Mouse (Mus musculus): Measurements from ENCODE around the gene Mark2. TPM values are rescaled to one million over a fixed set of nuclear protein-coding genes. Genes with fewer than 3 reads are reported as not detected.

Gene Mark2
- polyA plus RNA-seq, 1 experiment, result 33.7 TPM

- peaks cover 6% of the 10 kb centered on the region for H3K79me2 ChIP-seq (ENCODE audit: control insufficient read depth, insufficient read depth)
- no peak overlapping the region for H3K4me3 ChIP-seq
- H3K27me3 ChIP-seq (ENCODE audit: control insufficient read depth, insufficient read depth, insufficient read length), result no peaks in the 10 kb centered on the region
- no peak overlapping the region for H3K4me2 ChIP-seq (ENCODE audit: low read depth)
- H3ac ChIP-seq (ENCODE audit: control insufficient read depth, insufficient read length), result no peak overlapping the region
- TF ChIP-seq E2F4 (IDR thresholded peaks at IDR 0.05; ENCODE audit: insufficient read depth) (no peak), CEBPB (IDR thresholded peaks at IDR 0.05; ENCODE audit: insufficient read depth, poor library complexity, severe bottlenecking) (no peak), POLR2A (IDR thresholded peaks at IDR 0.05; ENCODE audit: insufficient read length, low read depth) (no peak), REST (IDR thresholded peaks at IDR 0.05; ENCODE audit: insufficient read depth, insufficient read length) (no peak), MAX (IDR thresholded peaks at IDR 0.05; ENCODE audit: low read depth) (no peak), TCF12 (IDR thresholded peaks at IDR 0.05; ENCODE audit: insufficient read depth, poor library complexity, severe bottlenecking) (no peak), TCF3 (IDR thresholded peaks at IDR 0.05; ENCODE audit: insufficient read length, low read depth) (no peak), SRF (IDR thresholded peaks at IDR 0.05; ENCODE audit: control insufficient read depth, insufficient read length, low read depth) (no peak), MYOG (IDR thresholded peaks at IDR 0.05; ENCODE audit: control insufficient read depth in 1 of 3, insufficient read depth in 1 of 3, insufficient read length in 2 of 3, low read depth in 2 of 3) (no peak), MYOD1 (IDR thresholded peaks at IDR 0.05; ENCODE audit: control insufficient read depth in 1 of 3, insufficient read length in 2 of 3, low read depth in 2 of 3) (no peak), POLR2AphosphoS2 (IDR thresholded peaks at IDR 0.05; ENCODE audit: insufficient read length, low read depth) (no peak)
- H3K36me3 ChIP-seq (ENCODE audit: control insufficient read depth, insufficient read depth), result peaks cover 3% of the 10 kb centered on the region
Measured at GRCm38 (mm10) chr19:7273486-7273885, 68.2 kb downstream of the Mark2 start.

GRCm38 (mm10) chr19:7269290-7270044 is 72.2 kb downstream of the Mark2 start:
- H3K36me3 ChIP-seq (ENCODE audit: control insufficient read depth, insufficient read depth), result peaks cover 3% of the 10 kb centered on the region
- H3K79me2 ChIP-seq (ENCODE audit: control insufficient read depth, insufficient read depth), result peaks cover 6% of the 10 kb centered on the region
- peak overlapping the region; percentile 95 for H3K4me2 ChIP-seq (ENCODE audit: low read depth)
- H3K4me3 ChIP-seq, result peak overlapping the region; percentile 52
- no peak for TF ChIP-seq SRF (IDR thresholded peaks at IDR 0.05; ENCODE audit: control insufficient read depth, insufficient read length, low read depth)
- TF ChIP-seq POLR2A (IDR thresholded peaks at IDR 0.05; ENCODE audit: insufficient read length, low read depth), result no peak
- TF ChIP-seq USF1 (IDR thresholded peaks at IDR 0.05; ENCODE audit: low read depth), result no peak
- TF ChIP-seq MYOG (IDR thresholded peaks at IDR 0.05; ENCODE audit: control insufficient read depth in 1 of 3, insufficient read depth in 1 of 3, insufficient read length in 2 of 3, low read depth in 2 of 3), result no peak
- no peak for TF ChIP-seq E2F4 (IDR thresholded peaks at IDR 0.05; ENCODE audit: insufficient read depth)
- no peak for TF ChIP-seq CEBPB (IDR thresholded peaks at IDR 0.05; ENCODE audit: insufficient read depth, poor library complexity, severe bottlenecking)
- no peak for TF ChIP-seq TCF3 (IDR thresholded peaks at IDR 0.05; ENCODE audit: insufficient read length, low read depth)
- no peak for TF ChIP-seq TCF12 (IDR thresholded peaks at IDR 0.05; ENCODE audit: insufficient read depth, poor library complexity, severe bottlenecking)
- no peak for TF ChIP-seq MAX (IDR thresholded peaks at IDR 0.05; ENCODE audit: low read depth)
- no peak for TF ChIP-seq POLR2AphosphoS2 (IDR thresholded peaks at IDR 0.05; ENCODE audit: insufficient read length, low read depth)
- TF ChIP-seq REST (IDR thresholded peaks at IDR 0.05; ENCODE audit: insufficient read depth, insufficient read length), result no peak
- TF ChIP-seq MYOD1 (IDR thresholded peaks at IDR 0.05; ENCODE audit: control insufficient read depth in 1 of 3, insufficient read length in 2 of 3, low read depth in 2 of 3), result no peak
- no peaks in the 10 kb centered on the region for H3K27me3 ChIP-seq (ENCODE audit: control insufficient read depth, insufficient read depth, insufficient read length)
- peak overlapping the region; percentile 67 for H3ac ChIP-seq (ENCODE audit: control insufficient read depth, insufficient read length)

GRCm38 (mm10) chr19:7268722-7269090 is 73.0 kb downstream of the Mark2 start:
- Histone ChIP-seq H3K79me2 (ENCODE audit: control insufficient read depth, insufficient read depth) (peaks cover 6% of the 10 kb centered on the region), H3K4me2 (ENCODE audit: low read depth) (peak overlapping the region; percentile 95), H3K36me3 (ENCODE audit: control insufficient read depth, insufficient read depth) (peaks cover 3% of the 10 kb centered on the region), H3K27me3 (ENCODE audit: control insufficient read depth, insufficient read depth, insufficient read length) (no peaks in the 10 kb centered on the region), H3K4me3 (peak overlapping the region; percentile 52), H3ac (ENCODE audit: control insufficient read depth, insufficient read length) (peak overlapping the region; percentile 67)
- TF ChIP-seq MYOD1 (IDR thresholded peaks at IDR 0.05; ENCODE audit: control insufficient read depth in 1 of 3, insufficient read length in 2 of 3, low read depth in 2 of 3) (peak in 1 of 3 experiments; percentile 2), POLR2AphosphoS2 (IDR thresholded peaks at IDR 0.05; ENCODE audit: insufficient read length, low read depth) (peak; percentile 15), MAX (IDR thresholded peaks at IDR 0.05; ENCODE audit: low read depth) (no peak), SRF (IDR thresholded peaks at IDR 0.05; ENCODE audit: control insufficient read depth, insufficient read length, low read depth) (no peak), CEBPB (IDR thresholded peaks at IDR 0.05; ENCODE audit: insufficient read depth, poor library complexity, severe bottlenecking) (no peak)

DNA sequence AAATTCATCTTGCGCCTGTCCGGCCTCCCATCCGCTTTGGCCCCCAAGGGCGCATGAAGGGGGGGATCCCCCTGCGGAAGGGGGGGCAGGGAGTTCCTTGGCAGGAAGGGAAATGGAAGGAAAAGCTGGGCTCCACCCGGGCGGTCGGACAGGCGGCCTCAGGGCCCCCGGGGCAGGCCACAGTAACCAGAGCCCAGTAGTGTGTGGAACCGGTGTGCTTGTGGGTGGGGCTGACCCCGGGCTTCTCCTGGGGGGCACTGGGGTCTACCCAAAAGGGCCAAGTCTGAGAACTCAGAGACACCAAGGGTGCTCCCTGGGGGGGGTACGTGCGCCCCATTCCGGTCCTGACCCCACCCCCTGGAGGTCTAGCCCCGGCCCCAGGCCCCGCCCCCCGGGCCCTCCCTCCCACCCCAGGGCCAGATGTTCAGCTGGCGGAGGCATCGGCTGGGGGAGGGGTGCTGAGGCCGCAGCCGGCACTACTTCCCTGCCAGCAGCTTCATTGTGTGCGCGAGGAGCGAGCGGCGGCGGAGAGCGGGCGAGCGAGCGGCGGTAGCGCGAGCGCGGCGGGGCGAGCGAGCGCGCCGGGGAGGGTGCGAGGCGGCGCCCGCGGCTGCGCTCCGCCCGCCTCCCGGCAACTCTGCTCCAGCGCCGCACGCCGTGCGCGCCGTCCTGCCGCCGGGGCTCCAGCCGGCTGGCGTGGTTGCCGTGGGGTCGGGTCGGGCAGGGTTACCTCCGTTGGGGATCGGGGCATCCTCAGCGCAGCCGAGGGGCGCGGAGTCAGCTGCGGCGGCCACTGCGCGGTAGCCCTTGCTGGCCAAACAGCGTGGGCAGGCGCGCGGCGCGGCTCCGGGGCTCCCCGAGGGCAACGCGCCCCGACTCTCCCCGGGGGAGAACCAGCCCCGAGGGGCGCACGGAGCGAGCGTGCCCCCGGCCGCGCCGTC is 73.6 kb downstream of the Mark2 start:
- Histone ChIP-seq H3K27me3 (ENCODE audit: control insufficient read depth, insufficient read depth, insufficient read length) (no peaks in the 10 kb centered on the region), H3K36me3 (ENCODE audit: control insufficient read depth, insufficient read depth) (peaks cover 3% of the 10 kb centered on the region), H3K4me3 (peak overlapping the region; percentile 52), H3ac (ENCODE audit: control insufficient read depth, insufficient read length) (peak overlapping the region; percentile 67), H3K4me2 (ENCODE audit: low read depth) (peak overlapping the region; percentile 98), H3K79me2 (ENCODE audit: control insufficient read depth, insufficient read depth) (peaks cover 6% of the 10 kb centered on the region)
- TF ChIP-seq SRF (IDR thresholded peaks at IDR 0.05; ENCODE audit: control insufficient read depth, insufficient read length, low read depth) (no peak), MAX (IDR thresholded peaks at IDR 0.05; ENCODE audit: low read depth) (no peak), TCF3 (IDR thresholded peaks at IDR 0.05; ENCODE audit: insufficient read length, low read depth) (no peak), E2F4 (IDR thresholded peaks at IDR 0.05; ENCODE audit: insufficient read depth) (no peak), MYOD1 (IDR thresholded peaks at IDR 0.05; ENCODE audit: control insufficient read depth in 1 of 3, insufficient read length in 2 of 3, low read depth in 2 of 3) (peak in 2 of 3 experiments; percentile 39 to 73), REST (IDR thresholded peaks at IDR 0.05; ENCODE audit: insufficient read depth, insufficient read length) (peak; percentile 7), CEBPB (IDR thresholded peaks at IDR 0.05; ENCODE audit: insufficient read depth, poor library complexity, severe bottlenecking) (no peak), TCF12 (IDR thresholded peaks at IDR 0.05; ENCODE audit: insufficient read depth, poor library complexity, severe bottlenecking) (no peak), POLR2AphosphoS2 (IDR thresholded peaks at IDR 0.05; ENCODE audit: insufficient read length, low read depth) (peak; percentile 76), MYOG (IDR thresholded peaks at IDR 0.05; ENCODE audit: control insufficient read depth in 1 of 3, insufficient read depth in 1 of 3, insufficient read length in 2 of 3, low read depth in 2 of 3) (peak in 1 of 3 experiments; percentile 71), USF1 (IDR thresholded peaks at IDR 0.05; ENCODE audit: low read depth) (no peak), POLR2A (IDR thresholded peaks at IDR 0.05; ENCODE audit: insufficient read length, low read depth) (peak; percentile 81)

Data from myocyte (in vitro differentiated cells).